Mouse (Mus musculus) stomach, embryonic 15.5 days (tissue): ENCODE measurements around the gene Plce1. TPM values are rescaled to one million over a fixed set of nuclear protein-coding genes. Genes with fewer than 3 reads are reported as not detected.
A peak's percentile ranks its signal among the peaks of the same experiment; 100 is the strongest.

ENCODE experiments used
- ATAC-seq: fragments of 200-750 bp; cut with Nextera tagmentation; 2 replicates; pipeline ENCODE4 v1.8.0; 2017; ENCODE audit warnings: low read depth, moderate number of reproducible peaks, moderate TSS enrichment; ENCODE audit not compliant: insufficient read depth, low FRiP score
- H3K27ac ChIP-seq: fragments of 300-500 bp; sonication (generic); 2 replicates; pipeline ENCODE4 v1.5.1; 2015; ENCODE audit warnings: mild to moderate bottlenecking, inconsistent platforms
- H3K27me3 ChIP-seq: fragments of 300-500 bp; sonication (generic); replicated peaks from 2 replicates; pipeline ENCODE4 v1.6.1; 2015; ENCODE audit warnings: inconsistent platforms
- H3K36me3 ChIP-seq: fragments of 300-500 bp; sonication (generic); 2 replicates; pipeline ENCODE4 v1.6.1; 2015; ENCODE audit warnings: inconsistent platforms
- H3K4me1 ChIP-seq: fragments of 300-500 bp; sonication (generic); 2 replicates; pipeline ENCODE4 v1.6.1; 2015; ENCODE audit warnings: inconsistent platforms
- H3K4me2 ChIP-seq: fragments of 300-500 bp; sonication (generic); 2 replicates; pipeline ENCODE4 v1.6.1; 2015; ENCODE audit warnings: mild to moderate bottlenecking, inconsistent platforms
- H3K4me3 ChIP-seq: fragments of 300-500 bp; sonication (generic); replicated peaks from 2 replicates; pipeline ENCODE4 v1.5.1; 2015; ENCODE audit warnings: inconsistent platforms
- H3K9ac ChIP-seq: fragments of 300-500 bp; sonication (generic); 2 replicates; pipeline ENCODE4 v1.6.1; 2015; ENCODE audit warnings: inconsistent platforms
- H3K9me3 ChIP-seq: fragments of 300-500 bp; sonication (generic); 2 replicates; pipeline ENCODE4 v1.6.1; 2016; ENCODE audit warnings: inconsistent platforms
- WGBS: fragments of 180-500 bp; shearing (Covaris S2); methylation state at CpG from one replicate; pipeline ENCODE4 v1.1.7; 2015; 5-methylcytosine and 5-hydroxymethylcytosine counted together
- polyA plus RNA-seq: library from polyadenylated mRNA; unstranded; fragments of >200 nt; fragmentation: Nextera tagmentation; extraction: Ambion mirVana; gene quantifications from 2 replicates; pipeline ENCODE4 v1.2.1, GENCODE M21; 2015

Gene Plce1
- polyA plus RNA-seq: 8.7 and 9.3 TPM in 2 replicates

- ATAC-seq: peak; percentile 82
- no peaks in the 10 kb centered on the region for H3K9me3 ChIP-seq
- peak within 1 kb of the TSS; percentile 65 for H3K4me3 ChIP-seq
- 0 out of 2 replicates have a peak, but pooled peaks cover 3% of the 10 kb centered on the region for H3K27me3 ChIP-seq
- WGBS: under 1% methylated on average over 84 of the region's 90 CpGs
- H3K27ac ChIP-seq: peak within 1 kb of the TSS; percentile 26; the same call in 1 of the 2 replicates
- 0 out of 2 replicates have a peak, but pooled peaks cover 10% of the 10 kb centered on the region for H3K4me1 ChIP-seq
- H3K36me3 ChIP-seq: no peaks in the 10 kb centered on the region
- peak within 1 kb of the TSS; percentile 65 for H3K9ac ChIP-seq
- peak within 1 kb of the TSS; percentile 84 for H3K4me2 ChIP-seq
These were observed at the start of gene Plce1 for GRCm38 (mm10) chr19:38480731-38481621. Plce1 (plus strand) TSS chr19:38481109.

- Histone ChIP-seq H3K9ac (no peak overlapping the region), H3K27me3 (no peaks in the 10 kb centered on the region), H3K4me2 (no peak overlapping the region), H3K4me1 (no peaks in the 10 kb centered on the region), H3K27ac (no peak overlapping the region), H3K4me3 (no peak overlapping the region), H3K36me3 (no peaks in the 10 kb centered on the region), H3K9me3 (no peaks in the 10 kb centered on the region)
- no peak for ATAC-seq
- WGBS: 78% methylated on average over 7 of the region's 7 CpGs
These were observed 49.6 kb upstream of the Plce1 start for GRCm38 (mm10) chr19:38431326-38431725.

GRCm38 (mm10) chr19:38432021-38432420 lies 48.9 kb upstream of the Plce1 start:
- Histone ChIP-seq H3K4me2 (no peak overlapping the region), H3K9me3 (no peaks in the 10 kb centered on the region), H3K36me3 (no peaks in the 10 kb centered on the region), H3K27me3 (no peaks in the 10 kb centered on the region), H3K4me1 (no peaks in the 10 kb centered on the region), H3K9ac (no peak overlapping the region), H3K4me3 (no peak overlapping the region), H3K27ac (no peak overlapping the region)
- no peak for ATAC-seq
- WGBS: 75% methylated on average over 3 of the region's 3 CpGs

GRCm38 (mm10) chr19:38433381-38433780 lies 47.5 kb upstream of the Plce1 start:
- Histone ChIP-seq H3K4me3 (no peak overlapping the region), H3K27me3 (no peaks in the 10 kb centered on the region), H3K9me3 (no peaks in the 10 kb centered on the region), H3K4me1 (no peaks in the 10 kb centered on the region), H3K36me3 (no peaks in the 10 kb centered on the region), H3K27ac (no peak overlapping the region), H3K9ac (no peak overlapping the region), H3K4me2 (no peak overlapping the region)
- WGBS: 86% methylated on average over 2 of the region's 2 CpGs
- ATAC-seq: no peak

GRCm38 (mm10) chr19:38435221-38435620 lies 45.7 kb upstream of the Plce1 start:
- WGBS: 90% methylated on average over 15 of the region's 15 CpGs
- H3K4me3 ChIP-seq: no peak overlapping the region
- no peak for ATAC-seq
- no peaks in the 10 kb centered on the region for H3K4me1 ChIP-seq
- H3K36me3 ChIP-seq: no peaks in the 10 kb centered on the region
- H3K9ac ChIP-seq: no peak overlapping the region
- no peaks in the 10 kb centered on the region for H3K9me3 ChIP-seq
- no peak overlapping the region for H3K27ac ChIP-seq
- no peaks in the 10 kb centered on the region for H3K27me3 ChIP-seq
- no peak overlapping the region for H3K4me2 ChIP-seq

GRCm38 (mm10) chr19:38441860-38442259 lies 39.0 kb upstream of the Plce1 start:
- no peaks in the 10 kb centered on the region for H3K9me3 ChIP-seq
- no peaks in the 10 kb centered on the region for H3K36me3 ChIP-seq
- no peak for ATAC-seq
- H3K4me2 ChIP-seq: no peak overlapping the region
- H3K4me3 ChIP-seq: no peak overlapping the region
- no peak overlapping the region for H3K27ac ChIP-seq
- H3K27me3 ChIP-seq: no peaks in the 10 kb centered on the region
- no peaks in the 10 kb centered on the region for H3K4me1 ChIP-seq
- no peak overlapping the region for H3K9ac ChIP-seq
- WGBS: 61% methylated on average over 8 of the region's 8 CpGs

GRCm38 (mm10) chr19:38445758-38446157 lies 35.2 kb upstream of the Plce1 start:
- Histone ChIP-seq H3K4me3 (no peak overlapping the region), H3K27me3 (no peaks in the 10 kb centered on the region), H3K4me1 (no peaks in the 10 kb centered on the region), H3K9me3 (no peaks in the 10 kb centered on the region), H3K27ac (no peak overlapping the region), H3K36me3 (no peaks in the 10 kb centered on the region), H3K9ac (no peak overlapping the region), H3K4me2 (no peak overlapping the region)
- 67% methylated on average over 5 of the region's 5 CpGs for WGBS
- ATAC-seq: no peak

GRCm38 (mm10) chr19:38455228-38455627 lies 25.7 kb upstream of the Plce1 start:
- H3K4me1 ChIP-seq: no peaks in the 10 kb centered on the region
- H3K9me3 ChIP-seq: no peaks in the 10 kb centered on the region
- H3K27me3 ChIP-seq: no peaks in the 10 kb centered on the region
- H3K36me3 ChIP-seq: no peaks in the 10 kb centered on the region
- no peak for ATAC-seq
- no peak overlapping the region for H3K9ac ChIP-seq
- H3K4me3 ChIP-seq: no peak overlapping the region
- 46% methylated on average over 10 of the region's 10 CpGs for WGBS
- no peak overlapping the region for H3K4me2 ChIP-seq
- no peak overlapping the region for H3K27ac ChIP-seq

GRCm38 (mm10) chr19:38458996-38459395 lies 21.9 kb upstream of the Plce1 start:
- no peak overlapping the region for H3K4me2 ChIP-seq
- H3K9me3 ChIP-seq: no peaks in the 10 kb centered on the region
- H3K36me3 ChIP-seq: no peaks in the 10 kb centered on the region
- no peak overlapping the region for H3K27ac ChIP-seq
- H3K27me3 ChIP-seq: no peaks in the 10 kb centered on the region
- no peaks in the 10 kb centered on the region for H3K4me1 ChIP-seq
- no peak overlapping the region for H3K9ac ChIP-seq
- no peak overlapping the region for H3K4me3 ChIP-seq
- 93% methylated on average over 9 of the region's 9 CpGs for WGBS
- ATAC-seq: no peak

GRCm38 (mm10) chr19:38460696-38461095 lies 20.2 kb upstream of the Plce1 start:
- H3K36me3 ChIP-seq: no peaks in the 10 kb centered on the region
- H3K27ac ChIP-seq: no peak overlapping the region
- H3K27me3 ChIP-seq: no peaks in the 10 kb centered on the region
- H3K9me3 ChIP-seq: no peaks in the 10 kb centered on the region
- no peak for ATAC-seq
- H3K4me3 ChIP-seq: no peak overlapping the region
- H3K9ac ChIP-seq: no peak overlapping the region
- no peaks in the 10 kb centered on the region for H3K4me1 ChIP-seq
- 75% methylated on average over 4 of the region's 4 CpGs for WGBS
- H3K4me2 ChIP-seq: no peak overlapping the region

GRCm38 (mm10) chr19:38470257-38470893 lies 10.5 kb upstream of the Plce1 start:
- 60% methylated on average over 10 of the region's 10 CpGs for WGBS
- no peak overlapping the region for H3K4me3 ChIP-seq
- ATAC-seq: no peak; the same call in 1 of the 2 replicates
- no peaks in the 10 kb centered on the region for H3K4me1 ChIP-seq
- no peaks in the 10 kb centered on the region for H3K36me3 ChIP-seq
- H3K27me3 ChIP-seq: no peaks in the 10 kb centered on the region
- H3K9me3 ChIP-seq: no peaks in the 10 kb centered on the region
- no peak overlapping the region for H3K9ac ChIP-seq
- H3K4me2 ChIP-seq: no peak overlapping the region
- peak overlapping the region; percentile 54; the same call in 1 of the 2 replicates for H3K27ac ChIP-seq

GRCm38 (mm10) chr19:38475394-38475793 lies 5.5 kb upstream of the Plce1 start:
- H3K4me1 ChIP-seq: 0 out of 2 replicates have a peak, but pooled peaks cover 5% of the 10 kb centered on the region
- no peak overlapping the region for H3K27ac ChIP-seq
- 57% methylated on average over 7 of the region's 7 CpGs for WGBS

More at GRCm38 (mm10) chr19:38475394-38475793, 5.5 kb upstream of the Plce1 start:
- 0 out of 2 replicates have a peak, but pooled peaks cover 3% of the 10 kb centered on the region for H3K27me3 ChIP-seq
- H3K9ac ChIP-seq: no peak overlapping the region
- no peak overlapping the region for H3K4me2 ChIP-seq
- no peak for ATAC-seq
- H3K36me3 ChIP-seq: no peaks in the 10 kb centered on the region
- H3K4me3 ChIP-seq: no peak overlapping the region
- no peaks in the 10 kb centered on the region for H3K9me3 ChIP-seq
